Mouse (Mus musculus) yolk sac, embryonic 10.5 days (tissue): Measurements from ENCODE around the gene Odaph.

ENCODE experiments used
- DNase-seq: peaks from one replicate; pipeline ENCODE4 v3.0.0-alpha.2; 2017; ENCODE audit warnings: low spot score

The Odaph gene

DNA sequence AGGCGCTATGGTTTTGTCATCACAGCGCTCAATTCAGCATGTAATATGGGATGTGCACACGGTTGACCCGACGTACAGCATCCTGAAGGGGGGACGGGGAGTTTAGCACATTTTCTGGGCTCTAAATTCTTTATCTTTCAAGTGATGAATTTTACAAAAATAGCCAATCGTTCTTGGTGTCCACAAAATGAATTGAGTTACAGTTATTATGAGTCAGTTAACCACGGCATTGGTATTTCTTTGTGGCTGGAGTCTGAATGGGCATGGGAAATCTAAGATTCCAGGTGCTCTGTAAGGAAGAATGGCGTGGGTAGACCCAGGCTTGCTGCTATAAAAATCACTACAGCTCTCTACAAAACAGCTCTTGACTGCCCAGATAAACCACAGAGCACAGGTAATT is 2.0 kb downstream of the Odaph start:
- no peak for DNase-seq

DNA sequence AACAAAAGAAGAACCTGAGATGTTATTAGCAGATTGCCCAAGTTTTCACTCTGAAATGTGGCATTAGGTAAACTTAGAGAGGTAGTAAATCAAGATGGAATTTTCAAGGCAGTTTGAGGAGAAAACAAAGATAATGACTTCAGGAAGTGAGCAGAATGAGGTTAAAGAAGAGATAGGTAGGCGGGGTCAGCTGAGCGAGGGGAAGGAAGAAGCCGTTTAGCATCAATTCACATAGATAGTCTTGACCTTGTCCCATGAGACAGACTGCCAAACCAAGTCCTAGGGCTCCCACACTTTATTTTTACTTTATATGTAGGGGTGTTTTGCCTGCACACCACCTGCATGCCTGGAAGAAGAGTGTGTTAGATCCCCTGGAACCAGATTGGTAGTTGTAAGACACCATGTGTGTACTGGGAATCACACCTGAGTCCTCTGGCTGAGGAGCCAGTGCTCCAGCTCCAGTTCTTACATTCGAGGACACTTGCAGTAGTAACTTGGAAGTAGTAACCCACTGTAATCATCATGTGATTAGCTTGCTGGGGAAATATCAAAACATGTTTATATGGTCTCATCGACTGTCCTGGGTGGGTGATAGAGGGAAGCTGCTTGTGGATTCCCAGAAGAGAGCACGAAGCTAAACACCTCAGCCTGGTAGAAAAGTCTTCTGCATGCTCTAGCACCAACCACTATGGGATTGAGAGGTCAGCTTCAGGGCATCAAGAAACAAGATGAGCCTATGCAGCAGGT is 4.1 kb downstream of the Odaph start:
- DNase-seq: no peak

DNA sequence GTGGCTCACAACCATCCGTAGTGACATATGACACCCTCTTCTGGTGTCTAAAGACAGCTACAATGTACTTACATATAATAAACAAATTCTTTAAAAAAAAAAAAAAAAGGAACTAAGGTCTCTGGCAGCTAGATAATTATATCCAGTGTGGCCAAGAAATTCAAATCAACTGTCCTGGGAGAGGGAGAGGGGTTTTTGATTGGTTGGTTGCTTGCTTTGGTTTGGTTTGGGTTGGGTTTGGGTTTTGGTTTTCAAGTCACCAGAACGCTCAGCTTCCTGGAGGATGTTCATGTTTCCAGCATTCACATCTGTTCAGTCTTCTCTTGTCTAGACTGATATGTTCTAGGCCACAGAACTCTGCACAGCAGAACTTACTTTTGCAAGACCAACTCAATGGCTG is 5.8 kb downstream of the Odaph start:
- no peak for DNase-seq

DNA sequence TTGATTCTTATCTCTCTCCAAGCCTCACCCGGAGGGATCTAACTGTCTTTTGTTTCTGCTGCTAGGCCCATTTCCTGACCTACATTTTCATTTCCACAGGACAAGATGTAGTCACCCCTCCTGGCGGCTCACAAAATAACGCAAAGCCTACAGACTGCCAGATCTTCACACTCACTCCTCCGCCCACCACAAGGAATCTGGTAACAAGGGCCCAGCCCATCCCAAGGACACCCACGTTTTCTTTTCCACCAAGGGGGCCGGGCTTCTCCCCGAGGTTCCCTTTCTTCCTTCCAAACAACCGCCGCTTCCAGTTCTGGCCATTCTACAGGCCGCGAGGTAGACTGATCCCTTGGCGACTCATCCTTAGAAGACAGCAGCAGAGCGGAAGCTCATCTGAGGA is 7.3 kb downstream of the Odaph start:
- DNase-seq: no peak

DNA sequence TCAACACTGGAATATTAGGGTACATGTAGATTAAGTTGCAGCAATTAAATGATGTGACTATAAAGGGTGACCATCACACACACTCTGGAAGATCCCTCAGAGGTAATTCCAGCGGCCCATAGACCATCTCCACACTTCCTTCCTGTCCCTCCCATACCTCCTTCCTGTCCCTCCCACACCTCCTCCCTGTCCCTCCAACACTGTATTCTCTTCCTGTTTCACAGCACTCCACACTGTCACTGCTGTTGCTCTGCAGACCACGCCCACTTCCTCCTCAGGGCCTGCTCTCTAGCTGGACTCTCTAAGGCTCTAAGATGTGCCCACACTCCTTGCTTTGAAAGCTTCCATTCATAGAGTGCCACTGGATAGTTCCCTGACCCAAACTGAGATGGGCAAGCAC is 13.5 kb downstream of the Odaph start:
- no peak for DNase-seq

DNA sequence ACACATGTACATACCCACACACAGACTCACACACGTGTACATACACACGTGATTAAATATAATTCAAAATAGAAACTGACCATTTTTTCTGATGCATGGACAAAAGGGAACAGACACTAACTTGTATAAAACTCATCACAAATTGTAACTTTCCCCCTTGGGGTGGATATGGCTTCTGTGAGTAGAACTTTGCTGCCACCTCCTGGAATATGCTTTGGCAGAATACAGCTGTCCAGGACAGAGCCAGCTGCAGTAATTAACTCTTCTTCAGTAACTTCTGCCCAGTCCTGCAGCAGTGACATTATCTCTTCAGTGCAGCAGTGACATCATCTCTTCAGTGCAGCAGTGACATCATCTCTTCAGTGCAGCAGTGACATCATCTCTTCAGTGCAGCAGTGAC is 15.7 kb downstream of the Odaph start:
- peak; percentile 3 for DNase-seq

DNA sequence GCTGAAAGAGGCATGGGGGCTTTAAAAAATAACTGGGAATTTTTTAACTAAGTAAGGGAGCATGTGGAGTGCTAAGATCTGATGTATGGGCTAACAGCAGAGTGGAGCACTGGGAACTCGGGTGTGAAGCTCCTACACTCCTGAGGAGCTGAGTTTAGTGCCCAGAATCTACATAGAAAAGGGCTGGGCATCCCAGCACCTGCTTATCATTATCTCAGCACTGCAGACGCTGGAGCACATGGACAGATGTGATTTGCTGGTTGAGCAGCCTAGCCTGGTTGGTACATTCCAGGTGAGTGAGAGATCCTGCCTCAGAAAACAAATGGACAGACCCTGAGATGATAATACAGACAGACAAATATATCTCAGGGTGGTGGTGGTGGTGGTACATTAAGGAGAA is 22.6 kb downstream of the Odaph start:
- DNase-seq: no peak

DNA sequence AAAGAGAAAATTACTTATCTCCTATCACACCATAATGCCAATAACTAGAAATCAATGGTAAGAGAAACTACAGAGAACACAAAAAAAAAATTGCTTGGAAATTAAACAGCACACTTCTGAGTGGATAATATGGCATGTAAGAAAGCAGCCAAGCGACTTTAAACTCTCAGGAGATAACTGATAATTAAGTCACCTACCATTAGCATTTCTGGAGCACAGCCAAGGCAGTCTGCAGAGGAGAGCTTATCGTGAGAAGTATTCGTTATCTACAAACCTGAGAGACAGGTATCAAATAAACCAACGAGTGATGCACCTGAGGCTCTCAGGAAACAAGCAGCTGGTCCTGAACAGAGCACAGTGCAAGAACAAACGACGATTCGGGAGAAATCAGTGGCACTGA is 24.5 kb downstream of the Odaph start:
- DNase-seq: no peak

DNA sequence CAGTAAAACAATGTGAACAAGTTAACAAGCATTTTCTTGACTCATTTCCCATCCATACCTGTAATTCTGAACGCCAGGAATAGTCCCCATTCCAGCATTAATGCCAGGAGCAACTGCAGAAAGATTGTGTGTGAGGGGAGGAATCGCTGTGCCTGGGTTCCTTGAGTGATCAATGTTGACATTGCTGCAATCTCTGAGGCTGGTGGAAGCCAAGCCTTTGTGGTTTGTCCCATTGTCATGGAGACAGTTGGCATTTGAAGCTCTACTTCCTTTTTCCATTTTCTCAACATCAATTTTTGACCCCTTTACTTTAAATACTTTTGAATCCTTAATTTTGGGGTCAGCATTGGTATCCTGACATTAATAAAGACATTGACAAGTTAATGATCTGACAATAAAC is 32.7 kb downstream of the Odaph start:
- no peak for DNase-seq

DNA sequence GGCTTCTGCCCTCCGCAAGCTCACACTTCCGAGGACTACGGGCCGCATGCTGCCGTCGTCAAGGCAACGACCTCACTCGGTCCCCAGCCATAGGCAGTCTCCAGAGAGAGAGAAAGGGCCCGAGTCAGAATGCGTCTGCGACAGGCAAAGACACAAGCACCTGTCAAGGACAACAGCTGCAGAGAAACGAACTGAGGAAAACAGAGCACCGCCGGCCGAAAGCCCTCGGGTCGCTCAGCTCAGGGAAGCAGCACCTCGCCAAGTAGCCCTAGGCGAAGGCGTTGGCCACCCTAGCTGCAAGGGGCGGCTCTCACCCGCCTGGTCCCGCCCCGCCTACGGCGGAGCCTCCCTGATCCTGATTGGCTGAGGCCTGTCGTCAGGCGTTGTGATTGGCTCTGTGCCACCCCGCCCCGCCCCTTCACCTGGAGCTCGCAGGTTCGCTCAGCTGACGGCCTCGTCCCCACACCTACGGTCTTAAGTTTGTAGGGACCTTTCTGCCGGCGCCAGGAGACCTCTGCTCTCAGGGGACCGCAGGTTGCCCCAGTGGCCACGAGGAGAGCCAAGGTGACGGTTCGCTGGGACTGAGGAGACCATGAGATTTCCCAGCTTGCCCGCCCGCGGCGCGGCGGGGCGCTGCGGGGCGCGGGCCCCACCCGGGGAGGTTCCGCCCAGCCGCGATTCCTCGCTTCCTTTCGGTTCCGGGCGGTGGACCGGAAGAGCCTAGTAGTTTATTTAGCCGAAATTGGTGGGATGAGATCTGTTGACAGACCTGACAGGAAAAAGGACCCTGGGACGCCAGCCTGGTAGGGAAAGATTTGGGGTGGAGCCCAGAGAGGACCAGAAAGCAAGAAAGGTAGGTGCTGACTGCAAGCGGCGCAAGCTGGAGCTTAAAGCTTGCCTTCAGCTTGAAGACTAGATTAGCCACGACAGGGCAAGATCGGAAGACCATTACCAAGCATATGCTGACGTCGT is 55.4 kb downstream of the Odaph start:
- peak; percentile 97 for DNase-seq

DNA sequence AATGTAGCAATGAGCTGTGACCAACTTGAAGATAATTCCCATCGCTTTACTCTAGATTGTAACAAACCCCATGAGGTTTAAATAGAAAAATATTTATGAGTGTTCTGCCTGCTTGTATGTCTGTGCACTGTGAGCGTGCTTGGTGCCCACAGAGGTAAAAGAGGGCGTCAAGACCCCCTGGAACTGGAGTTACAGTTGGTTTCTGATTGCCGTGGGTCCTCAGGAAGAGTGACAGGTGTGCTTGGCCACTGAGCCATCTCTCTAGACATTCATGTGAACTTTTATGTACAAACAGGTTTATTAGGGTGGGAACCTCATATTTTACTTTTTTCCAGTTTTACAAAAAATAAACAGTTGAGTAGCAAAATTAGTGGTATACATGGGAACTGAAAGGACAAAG is 56.5 kb downstream of the Odaph start, which contains the start of gene Cdkl2:
Cdkl2 (minus strand) TSS at position 101 of the 400 bp plus-strand sequence.
- no peak for DNase-seq
